Mouse (Mus musculus) testis, adult 2 months (tissue): ENCODE data around the gene Ugt1a6b. TPM values are rescaled to one million over a fixed set of nuclear protein-coding genes. Genes with fewer than 3 reads are reported as not detected.
"Not testable (repeated sequence)": the region's sequence is repeated elsewhere in the genome, so short reads cannot be mapped to it uniquely, and the experiment has no call there.

ENCODE experiments used
- H3K27ac ChIP-seq: fragments of 200-500 bp; 2 replicates; pipeline ENCODE4 v1.5.1; 2012; ENCODE audit warnings: low read depth, low read length; ENCODE audit not compliant: control insufficient read depth, insufficient read depth
- H3K27me3 ChIP-seq: fragments of 200-500 bp; 2 replicates; pipeline ENCODE4 v1.6.1; 2012; ENCODE audit warnings: mild to moderate bottlenecking, low read length, moderate library complexity; ENCODE audit not compliant: control insufficient read depth, insufficient read depth
- H3K36me3 ChIP-seq: fragments of 200-500 bp; 2 replicates; pipeline ENCODE4 v1.6.1; 2012; ENCODE audit warnings: mild to moderate bottlenecking, low read length; ENCODE audit not compliant: control insufficient read depth, insufficient read depth
- H3K4me1 ChIP-seq: fragments of 200-500 bp; 2 replicates; pipeline ENCODE4 v1.6.1; 2012; ENCODE audit warnings: low read length; ENCODE audit not compliant: control insufficient read depth, insufficient read depth
- H3K4me3 ChIP-seq: fragments of 200-500 bp; 2 replicates; pipeline ENCODE4 v1.5.1; 2012; ENCODE audit warnings: low read depth, mild to moderate bottlenecking, low read length, moderate library complexity, mixed read lengths; ENCODE audit not compliant: control insufficient read depth
- CTCF ChIP-seq: fragments of 200-500 bp; IDR thresholded peaks from 2 replicates; pipeline ENCODE4 v1.5.1; 2012; ENCODE audit warnings: low read depth, mild to moderate bottlenecking, inconsistent platforms, low read length, moderate library complexity; ENCODE audit not compliant: control insufficient read depth, insufficient read depth, insufficient replicate concordance
- POLR2A ChIP-seq: fragments of 200-500 bp; IDR thresholded peaks from 2 replicates; pipeline ENCODE4 v1.6.1; 2012; ENCODE audit warnings: low read depth, mild to moderate bottlenecking, inconsistent platforms, low read length, moderate library complexity; ENCODE audit not compliant: control insufficient read depth
- polyA plus RNA-seq: library from polyadenylated mRNA; depleted of rRNA; stranded (reverse); fragments of >200 nt; gene quantifications from 2 replicates; pipeline ENCODE4 v1.2.3, GENCODE M21; 2012

The Ugt1a6b gene
- polyA plus RNA-seq, 1 experiment = 7.4 TPM

DNA sequence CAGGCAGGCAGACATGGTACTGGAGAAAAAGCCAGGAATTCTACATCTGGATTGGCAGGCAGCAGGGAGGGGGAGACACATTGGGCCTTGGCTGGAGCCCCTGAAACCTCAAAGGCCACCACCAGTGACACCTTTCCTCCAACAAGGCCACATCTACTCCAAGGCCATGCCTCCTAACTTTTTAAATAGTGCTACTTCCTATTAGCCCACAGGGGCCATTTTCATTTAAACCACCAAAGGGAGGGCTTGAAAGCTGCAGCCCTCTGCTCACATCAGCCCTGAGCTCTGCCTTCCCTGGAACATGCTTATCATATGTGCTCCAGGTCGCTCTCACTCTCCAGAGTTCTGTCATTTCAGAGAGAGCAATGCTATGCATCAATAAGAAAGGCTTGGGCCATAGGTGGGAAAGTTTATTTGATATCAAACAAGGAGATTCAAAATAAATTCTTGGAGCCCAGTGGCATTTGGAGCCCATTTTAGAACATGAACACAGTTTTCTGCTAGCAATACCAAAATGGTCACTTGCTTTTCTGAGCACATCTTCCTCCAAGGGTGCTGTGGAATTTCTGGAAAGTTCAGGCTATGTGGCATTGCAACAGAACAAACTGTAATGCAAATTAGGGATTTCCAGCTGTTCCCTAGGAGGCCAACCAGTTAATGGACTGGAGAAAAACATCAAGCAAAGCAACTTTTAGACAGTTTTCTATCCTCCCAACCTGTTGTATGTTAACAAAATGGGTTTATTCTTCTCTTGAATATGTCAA is 1.8 kb downstream of the Ugt1a6b start:
- Histone ChIP-seq H3K4me3 (no peak overlapping the region), H3K36me3 (no peaks in the 10 kb centered on the region)
- no peak for TF ChIP-seq POLR2A
- TF ChIP-seq CTCF = no peak

GRCm38 (mm10) chr1:88105656-88106055 is 2.6 kb downstream of the Ugt1a6b start:
- Histone ChIP-seq H3K27ac (no peak overlapping the region), H3K27me3 (no peaks in the 10 kb centered on the region), H3K4me3 (no peak overlapping the region), H3K36me3 (no peaks in the 10 kb centered on the region), H3K4me1 (no peaks in the 10 kb centered on the region)
- TF ChIP-seq CTCF (no peak), POLR2A (no peak)

More for the DNA sequence above, 1.8 kb downstream of the Ugt1a6b start:
- no peak overlapping the region for H3K27ac ChIP-seq
- no peaks in the 10 kb centered on the region for H3K4me1 ChIP-seq
- H3K27me3 ChIP-seq = no peaks in the 10 kb centered on the region

GRCm38 (mm10) chr1:88109027-88109557 is 6.0 kb downstream of the Ugt1a6b start:
- not testable (repeated sequence) for H3K36me3 ChIP-seq, H3K27ac ChIP-seq, H3K4me1 ChIP-seq, H3K4me3 ChIP-seq, H3K27me3 ChIP-seq

DNA sequence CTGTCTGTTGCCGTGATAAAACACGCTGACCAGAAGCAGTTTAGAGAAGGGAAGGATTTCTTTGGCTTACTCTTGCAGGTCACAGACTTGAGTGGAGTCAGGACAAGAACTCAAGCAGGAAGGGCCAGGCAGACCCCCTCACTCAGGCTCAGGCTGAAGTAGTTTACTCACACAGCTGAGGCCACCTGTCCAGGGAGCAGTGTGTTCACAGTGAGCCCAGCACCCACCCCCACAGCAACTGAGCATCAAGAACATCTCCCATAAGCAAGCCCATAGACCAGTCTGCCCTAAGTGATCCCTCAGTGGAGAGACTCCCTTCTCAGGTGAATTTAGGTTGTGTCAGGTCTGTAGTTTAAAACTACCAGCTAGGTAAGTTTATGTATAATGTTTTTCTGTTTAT is 6.6 kb downstream of the Ugt1a6b start:
- not testable (repeated sequence) for H3K27me3 ChIP-seq, H3K36me3 ChIP-seq, H3K4me3 ChIP-seq, H3K27ac ChIP-seq, H3K4me1 ChIP-seq

DNA sequence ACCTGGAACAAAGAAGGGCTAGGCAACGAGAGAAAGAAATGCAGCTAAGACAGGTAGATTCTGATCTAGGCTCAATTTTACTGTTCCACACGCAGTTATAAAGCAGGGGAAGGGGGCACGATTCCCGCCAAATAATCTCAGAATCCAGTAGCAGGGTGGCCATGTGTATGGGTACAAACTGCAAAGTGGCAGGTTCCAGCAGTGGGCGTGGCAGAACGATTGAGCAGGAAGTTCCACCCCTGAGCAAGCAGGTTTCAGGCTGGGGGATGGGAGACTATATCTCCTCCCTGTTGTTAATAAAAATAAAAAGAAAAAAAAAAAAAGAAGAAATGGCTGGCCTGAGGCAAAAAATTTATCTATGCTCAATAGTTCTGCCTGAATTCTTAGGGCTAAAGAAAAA is 9.7 kb downstream of the Ugt1a6b start:
- H3K4me3 ChIP-seq, H3K4me1 ChIP-seq, H3K36me3 ChIP-seq, H3K27ac ChIP-seq, H3K27me3 ChIP-seq: not testable (repeated sequence)

DNA sequence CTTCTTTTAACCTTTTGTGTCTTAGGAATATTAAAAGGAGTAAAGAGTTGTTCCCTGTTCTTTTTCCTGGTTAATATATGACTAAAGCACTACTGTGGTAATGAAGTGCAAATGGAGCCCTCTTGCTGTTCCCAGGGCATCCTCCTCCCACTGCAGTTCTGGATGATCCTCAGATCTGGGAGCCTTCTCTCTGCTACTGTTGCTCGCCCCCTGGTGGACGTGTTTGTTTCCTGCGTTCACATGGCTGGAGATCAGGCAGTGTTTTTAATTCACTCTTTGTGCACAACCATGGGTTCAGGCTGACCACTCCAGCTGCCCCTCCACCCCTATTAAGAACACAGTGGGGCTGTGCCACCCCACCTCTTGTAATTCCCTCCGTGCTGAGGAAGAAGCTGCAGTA is 17.5 kb downstream of the Ugt1a6b start:
- not testable (repeated sequence) for H3K27me3 ChIP-seq, H3K4me1 ChIP-seq, H3K27ac ChIP-seq, H3K36me3 ChIP-seq, H3K4me3 ChIP-seq

GRCm38 (mm10) chr1:88121521-88121920 is 18.5 kb downstream of the Ugt1a6b start:
- not testable (repeated sequence) for H3K4me3 ChIP-seq, H3K36me3 ChIP-seq, H3K4me1 ChIP-seq, H3K27me3 ChIP-seq, H3K27ac ChIP-seq

DNA sequence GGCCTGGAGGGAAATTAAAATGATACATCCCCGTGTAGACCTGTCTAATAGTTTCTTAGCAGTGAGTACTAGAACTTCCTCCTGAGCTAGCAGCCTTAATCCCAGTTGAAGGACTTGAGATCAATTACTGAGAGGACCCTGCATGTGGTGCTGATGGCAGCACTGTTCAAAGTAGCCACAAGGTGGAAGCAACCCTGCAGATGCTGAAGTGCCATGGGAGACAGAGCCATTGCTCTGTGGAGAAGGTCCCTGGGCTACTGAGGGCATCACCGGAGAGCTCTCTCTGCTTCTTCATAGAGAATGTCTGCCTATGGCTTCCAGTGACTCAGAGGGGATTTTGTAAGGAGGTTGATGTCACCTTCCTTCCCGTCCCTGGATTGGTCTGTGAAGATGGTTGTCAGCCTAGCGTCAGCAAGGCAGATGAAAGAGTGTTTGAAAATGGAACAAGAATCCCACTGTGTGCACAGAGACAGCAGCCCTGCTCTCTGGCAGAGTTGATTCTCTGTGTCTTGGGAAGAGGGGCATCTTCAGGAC is 22.8 kb downstream of the Ugt1a6b start:
- H3K27ac ChIP-seq, H3K4me1 ChIP-seq: not testable (repeated sequence)

GRCm38 (mm10) chr1:88129091-88129490 is 26.0 kb downstream of the Ugt1a6b start:
- H3K36me3 ChIP-seq = not testable (repeated sequence)
- 0 out of 2 replicates have a peak overlapping the region, but pooled peaks have one; percentile 21 for H3K27ac ChIP-seq

More for the DNA sequence above, 22.8 kb downstream of the Ugt1a6b start:
- not testable (repeated sequence) for H3K27me3 ChIP-seq, H3K36me3 ChIP-seq, H3K4me3 ChIP-seq

GRCm38 (mm10) chr1:88130223-88130622 is 27.2 kb downstream of the Ugt1a6b start:
- not testable (repeated sequence) for H3K27me3 ChIP-seq, H3K4me3 ChIP-seq, H3K4me1 ChIP-seq, H3K36me3 ChIP-seq, H3K27ac ChIP-seq

More at GRCm38 (mm10) chr1:88129091-88129490, 26.0 kb downstream of the Ugt1a6b start:
- not testable (repeated sequence) for H3K27me3 ChIP-seq, H3K4me1 ChIP-seq, H3K4me3 ChIP-seq
